Mouse (Mus musculus): ENCODE data around the gene Bcas3. TPM values are rescaled to one million over a fixed set of nuclear protein-coding genes. Genes with fewer than 3 reads are reported as not detected.

Bcas3 gene
- total and polyA plus RNA-seq, 2 experiments from 2014 or later, result 29.3 to 31.6 TPM

GRCm38 (mm10) chr11:85812201-85812966, 459.4 kb downstream of the Bcas3 start:
- H3K9ac ChIP-seq, result no peak overlapping the region

DNA sequence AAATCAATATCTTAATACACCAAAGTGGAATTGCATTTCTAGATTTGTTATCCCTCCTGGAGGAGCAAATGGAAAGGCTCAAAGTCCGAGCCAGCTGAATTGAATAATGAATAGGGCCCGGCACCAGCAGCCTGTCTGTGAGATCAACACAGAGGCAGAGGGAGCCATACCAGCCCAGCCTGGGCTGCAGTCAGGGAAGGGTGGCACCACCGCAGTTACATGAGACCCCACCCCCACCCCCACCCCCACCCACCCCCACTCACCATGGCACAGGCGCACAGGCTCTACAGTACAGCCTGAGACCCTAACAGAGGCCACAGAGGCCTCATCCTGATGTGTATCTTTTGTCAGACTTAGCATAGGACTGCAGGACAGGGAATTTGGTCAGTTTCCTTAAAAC, 461.7 kb downstream of the Bcas3 start:
- DNase-seq (no peak), ATAC-seq (no peak)
- Histone ChIP-seq H3K4me3 (ENCODE audit: low read depth, low read length) (no peak overlapping the region), H3K9ac (no peak overlapping the region), H3K27ac (ENCODE audit: low read depth, low read length) (no peak overlapping the region), H3K36me3 (ENCODE audit: insufficient read depth) (no peaks in the 10 kb centered on the region), H3K27me3 (ENCODE audit: insufficient read depth, low read length) (no peaks in the 10 kb centered on the region; the same call in 1 of the 2 replicates), H3K4me2 (ENCODE audit: low read depth) (no peak overlapping the region), H3K9me3 (ENCODE audit: low read length) (no peaks in the 10 kb centered on the region), H3K4me1 (ENCODE audit: insufficient read depth) (no peaks in the 10 kb centered on the region)
- no peak for TF ChIP-seq CTCF (IDR thresholded peaks at IDR 0.05; ENCODE audit: low read depth)
- 28% methylated on average over 4 of the region's 4 CpGs for WGBS

More at GRCm38 (mm10) chr11:85812201-85812966, 459.4 kb downstream of the Bcas3 start:
- H3K27me3 ChIP-seq (ENCODE audit: insufficient read depth, low read length), result no peaks in the 10 kb centered on the region; the same call in 1 of the 2 replicates
- H3K36me3 ChIP-seq (ENCODE audit: insufficient read depth), result no peaks in the 10 kb centered on the region
- no peaks in the 10 kb centered on the region for H3K9me3 ChIP-seq (ENCODE audit: low read length)
- no peak overlapping the region for H3K4me3 ChIP-seq (ENCODE audit: low read depth, low read length)
- DNase-seq (no peak), ATAC-seq (no peak)
- no peak overlapping the region for H3K27ac ChIP-seq (ENCODE audit: low read depth, low read length)
- no peak overlapping the region for H3K4me2 ChIP-seq (ENCODE audit: low read depth)
- no peaks in the 10 kb centered on the region for H3K4me1 ChIP-seq (ENCODE audit: insufficient read depth)
- 79% methylated on average over 12 of the region's 12 CpGs for WGBS
- TF ChIP-seq CTCF (IDR thresholded peaks at IDR 0.05; ENCODE audit: low read depth), result no peak

DNA sequence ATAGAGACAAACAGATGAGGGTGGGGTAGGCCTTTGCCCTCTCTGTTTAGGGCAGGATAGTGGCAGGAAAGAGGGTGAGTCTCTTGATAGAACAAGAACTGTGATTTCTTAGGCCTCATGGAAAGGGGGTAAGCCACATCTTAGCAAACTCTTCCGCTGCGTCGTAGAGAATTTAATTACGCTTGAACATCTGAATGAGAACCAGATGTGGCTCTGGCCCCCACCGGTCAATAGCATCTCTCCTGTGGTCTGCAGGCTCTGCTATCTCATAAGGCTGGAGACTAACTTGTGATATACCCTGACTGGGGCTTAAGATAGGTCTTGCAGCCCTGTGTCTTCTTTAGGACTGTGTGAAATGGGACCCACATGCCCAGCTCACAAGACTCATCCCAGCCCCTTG, 463.5 kb downstream of the Bcas3 start:
- ATAC-seq (no peak), DNase-seq (no peak)
- no peak overlapping the region for H3K9ac ChIP-seq
- no peak overlapping the region for H3K4me3 ChIP-seq (ENCODE audit: low read depth, low read length)
- no peak overlapping the region for H3K27ac ChIP-seq (ENCODE audit: low read depth, low read length)
- H3K36me3 ChIP-seq (ENCODE audit: insufficient read depth), result no peaks in the 10 kb centered on the region
- H3K4me1 ChIP-seq (ENCODE audit: insufficient read depth), result no peaks in the 10 kb centered on the region
- no peaks in the 10 kb centered on the region for H3K9me3 ChIP-seq (ENCODE audit: low read length)
- 88% methylated on average over 5 of the region's 5 CpGs for WGBS
- H3K4me2 ChIP-seq (ENCODE audit: low read depth), result no peak overlapping the region
- no peaks in the 10 kb centered on the region; the same call in 1 of the 2 replicates for H3K27me3 ChIP-seq (ENCODE audit: insufficient read depth, low read length)
- TF ChIP-seq CTCF (IDR thresholded peaks at IDR 0.05; ENCODE audit: low read depth), result no peak

- Histone ChIP-seq H3K9me3 (ENCODE audit: low read length) (no peaks in the 10 kb centered on the region), H3K4me2 (ENCODE audit: low read depth) (no peak overlapping the region), H3K27ac (ENCODE audit: low read depth, low read length) (no peak overlapping the region), H3K9ac (no peak overlapping the region), H3K36me3 (ENCODE audit: insufficient read depth) (no peaks in the 10 kb centered on the region), H3K27me3 (ENCODE audit: insufficient read depth, low read length) (no peaks in the 10 kb centered on the region; the same call in 1 of the 2 replicates), H3K4me1 (ENCODE audit: insufficient read depth) (no peaks in the 10 kb centered on the region), H3K4me3 (ENCODE audit: low read depth, low read length) (no peak overlapping the region)
- no peak for ATAC-seq
- DNase-seq, result no peak
- WGBS, result 79% methylated on average over 3 of the region's 3 CpGs
- no peak for TF ChIP-seq CTCF (IDR thresholded peaks at IDR 0.05; ENCODE audit: low read depth)
Measured at GRCm38 (mm10) chr11:85818401-85818800, 465.4 kb downstream of the Bcas3 start.

- Histone ChIP-seq H3K36me3 (ENCODE audit: insufficient read depth) (no peaks in the 10 kb centered on the region), H3K27ac (ENCODE audit: low read depth, low read length) (no peak overlapping the region), H3K27me3 (ENCODE audit: insufficient read depth, low read length) (peaks cover 12% of the 10 kb centered on the region), H3K9me3 (ENCODE audit: low read length) (no peaks in the 10 kb centered on the region), H3K4me2 (ENCODE audit: low read depth) (no peak overlapping the region), H3K4me1 (ENCODE audit: insufficient read depth) (no peaks in the 10 kb centered on the region), H3K4me3 (ENCODE audit: low read depth, low read length) (no peak overlapping the region), H3K9ac (no peak overlapping the region)
- no peak for TF ChIP-seq CTCF (IDR thresholded peaks at IDR 0.05; ENCODE audit: low read depth)
- ATAC-seq, result no peak
- WGBS, result 89% methylated on average over 3 of the region's 3 CpGs
- no peak for DNase-seq
Measured at GRCm38 (mm10) chr11:85820959-85821358, 468.0 kb downstream of the Bcas3 start.

GRCm38 (mm10) chr11:85821659-85822058, 468.7 kb downstream of the Bcas3 start:
- WGBS, result 83% methylated on average over 9 of the region's 9 CpGs
- TF ChIP-seq CTCF (IDR thresholded peaks at IDR 0.05; ENCODE audit: low read depth), result no peak
- DNase-seq, result no peak

DNA sequence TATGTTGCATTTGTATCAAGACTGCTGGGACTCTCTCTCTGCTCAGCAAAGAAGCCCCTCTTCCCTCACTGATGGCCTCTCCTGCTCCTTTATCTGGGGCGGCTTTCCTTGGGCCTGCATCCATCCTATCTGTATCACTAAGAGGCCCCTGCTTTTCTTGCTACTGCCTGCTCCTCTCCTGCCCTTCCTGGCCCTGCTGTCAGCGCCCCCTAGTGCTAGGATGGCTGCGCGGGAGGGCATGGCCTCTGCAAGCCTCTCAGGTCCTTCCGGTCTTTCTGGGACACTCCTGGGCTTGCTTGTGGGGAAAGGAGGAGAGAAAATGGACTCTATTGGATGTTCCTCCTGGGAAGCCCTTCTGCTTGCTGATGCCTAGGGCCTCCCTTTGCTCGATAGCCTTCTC, 470.2 kb downstream of the Bcas3 start:
- Histone ChIP-seq H3K9ac (no peak overlapping the region), H3K36me3 (ENCODE audit: insufficient read depth) (no peaks in the 10 kb centered on the region), H3K4me3 (ENCODE audit: low read depth, low read length) (no peak overlapping the region), H3K27me3 (ENCODE audit: insufficient read depth, low read length) (peaks cover 34% of the 10 kb centered on the region), H3K4me1 (ENCODE audit: insufficient read depth) (no peaks in the 10 kb centered on the region), H3K9me3 (ENCODE audit: low read length) (no peaks in the 10 kb centered on the region), H3K4me2 (ENCODE audit: low read depth) (no peak overlapping the region), H3K27ac (ENCODE audit: low read depth, low read length) (no peak overlapping the region)
- TF ChIP-seq CTCF (IDR thresholded peaks at IDR 0.05; ENCODE audit: low read depth), result peak; percentile 78
- ATAC-seq (no peak), DNase-seq (peak; percentile 41)
- 11% methylated on average over 6 of the region's 6 CpGs for WGBS

More at GRCm38 (mm10) chr11:85821659-85822058, 468.7 kb downstream of the Bcas3 start:
- Histone ChIP-seq H3K27ac (ENCODE audit: low read depth, low read length) (no peak overlapping the region), H3K4me1 (ENCODE audit: insufficient read depth) (no peaks in the 10 kb centered on the region), H3K27me3 (ENCODE audit: insufficient read depth, low read length) (peaks cover 19% of the 10 kb centered on the region), H3K4me3 (ENCODE audit: low read depth, low read length) (no peak overlapping the region), H3K9me3 (ENCODE audit: low read length) (no peaks in the 10 kb centered on the region), H3K9ac (no peak overlapping the region), H3K36me3 (ENCODE audit: insufficient read depth) (no peaks in the 10 kb centered on the region), H3K4me2 (ENCODE audit: low read depth) (no peak overlapping the region)
- ATAC-seq, result no peak
